Mouse (Mus musculus): ENCODE measurements around the gene Amfr. TPM values are rescaled to one million over a fixed set of nuclear protein-coding genes. Genes with fewer than 3 reads are reported as not detected.

Gene Amfr
- polyA plus RNA-seq, 1 experiment from 2014 or later = 63.1 TPM

DNA sequence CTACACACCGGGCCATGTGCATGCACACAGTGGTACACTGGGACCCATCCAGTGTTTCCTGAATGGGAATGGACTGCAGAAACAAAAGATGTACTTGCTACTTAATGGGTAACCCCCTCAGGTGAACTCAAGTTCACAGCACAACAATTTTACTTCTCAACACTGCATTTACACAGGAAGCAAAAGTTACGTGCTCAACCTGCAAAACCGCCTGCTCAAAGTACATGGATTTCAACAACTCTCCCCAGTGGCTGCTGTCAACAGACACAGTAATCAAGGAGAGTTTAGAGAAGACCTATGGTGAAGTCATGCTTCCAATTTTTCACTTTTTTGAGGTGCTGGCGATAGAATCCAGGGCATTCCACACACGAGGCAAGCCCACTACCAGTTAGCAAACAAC lies 22.6 kb upstream of the Amfr start:
- Histone ChIP-seq H3K27me3 (ENCODE audit: control insufficient read depth, insufficient read depth, low read length) (no peaks in the 10 kb centered on the region), H3K27ac (replicated peaks in 1 of 2; ENCODE audit: control insufficient read depth in 1 of 2, insufficient read depth in 1 of 2, low read depth in 2 of 2, low read length in 2 of 2) (no peak overlapping the region), H3K4me2 (ENCODE audit: low read length) (peak overlapping the region; percentile 65), H3K4me1 (ENCODE audit: control insufficient read depth in 2 of 2, insufficient read depth in 2 of 2, low read length in 2 of 2) (peaks cover 5 to 28% of the 10 kb centered on the region in 2 experiments; a peak in 3 of 4 replicates), H3K9ac (ENCODE audit: low read length) (peak overlapping the region; percentile 74), H3K4me3 (ENCODE audit: control insufficient read depth in 1 of 2, insufficient read depth in 1 of 2, low read depth in 1 of 2, low read length in 2 of 2) (peak overlapping the region in 1 of 2 experiments; percentile 3; a peak in 1 of 4 replicates), H3K36me3 (ENCODE audit: control insufficient read depth, insufficient read depth, low read length) (peaks cover 22% of the 10 kb centered on the region), H3K9me3 (ENCODE audit: control insufficient read depth, low read length) (no peaks in the 10 kb centered on the region)
- ATAC-seq (ENCODE audit: insufficient number of reproducible peaks, insufficient read depth, low FRiP score, low read depth) = no peak
- WGBS = 50% methylated on average over 5 of the region's 5 CpGs

GRCm38 (mm10) chr8:94033601-94034000 lies 21.0 kb upstream of the Amfr start:
- H3K4me3 ChIP-seq (ENCODE audit: control insufficient read depth in 1 of 2, insufficient read depth in 1 of 2, low read depth in 1 of 2, low read length in 2 of 2) = no peak overlapping the region
- 84% methylated on average over 3 of the region's 3 CpGs for WGBS
- no peaks in the 10 kb centered on the region for H3K27me3 ChIP-seq (ENCODE audit: control insufficient read depth, insufficient read depth, low read length)
- H3K4me1 ChIP-seq (ENCODE audit: control insufficient read depth in 2 of 2, insufficient read depth in 2 of 2, low read length in 2 of 2) = peaks cover 5 to 28% of the 10 kb centered on the region in 2 experiments; a peak in 3 of 4 replicates
- H3K9ac ChIP-seq (ENCODE audit: low read length) = no peak overlapping the region
- H3K27ac ChIP-seq (replicated peaks in 1 of 2; ENCODE audit: control insufficient read depth in 1 of 2, insufficient read depth in 1 of 2, low read depth in 2 of 2, low read length in 2 of 2) = no peak overlapping the region
- no peak for ATAC-seq (ENCODE audit: insufficient number of reproducible peaks, insufficient read depth, low FRiP score, low read depth)
- peaks cover 32% of the 10 kb centered on the region for H3K36me3 ChIP-seq (ENCODE audit: control insufficient read depth, insufficient read depth, low read length)
- no peaks in the 10 kb centered on the region for H3K9me3 ChIP-seq (ENCODE audit: control insufficient read depth, low read length)
- H3K4me2 ChIP-seq (ENCODE audit: low read length) = no peak overlapping the region

- Histone ChIP-seq H3K4me1 (ENCODE audit: control insufficient read depth in 2 of 2, insufficient read depth in 2 of 2, low read length in 2 of 2) (peaks cover 0 to 12% of the 10 kb centered on the region in 2 experiments; a peak in 2 of 4 replicates), H3K36me3 (ENCODE audit: control insufficient read depth, insufficient read depth, low read length) (peaks cover 71% of the 10 kb centered on the region), H3K4me2 (ENCODE audit: low read length) (no peak overlapping the region), H3K27me3 (ENCODE audit: control insufficient read depth, insufficient read depth, low read length) (no peaks in the 10 kb centered on the region), H3K9me3 (ENCODE audit: control insufficient read depth, low read length) (no peaks in the 10 kb centered on the region), H3K27ac (replicated peaks in 1 of 2; ENCODE audit: control insufficient read depth in 1 of 2, insufficient read depth in 1 of 2, low read depth in 2 of 2, low read length in 2 of 2) (no peak overlapping the region), H3K4me3 (ENCODE audit: control insufficient read depth in 1 of 2, insufficient read depth in 1 of 2, low read depth in 1 of 2, low read length in 2 of 2) (no peak overlapping the region), H3K9ac (ENCODE audit: low read length) (no peak overlapping the region)
- 94% methylated on average over 9 of the region's 9 CpGs for WGBS
- ATAC-seq (ENCODE audit: insufficient number of reproducible peaks, insufficient read depth, low FRiP score, low read depth) = no peak
Observed at GRCm38 (mm10) chr8:94029701-94030100, 17.1 kb upstream of the Amfr start.

DNA sequence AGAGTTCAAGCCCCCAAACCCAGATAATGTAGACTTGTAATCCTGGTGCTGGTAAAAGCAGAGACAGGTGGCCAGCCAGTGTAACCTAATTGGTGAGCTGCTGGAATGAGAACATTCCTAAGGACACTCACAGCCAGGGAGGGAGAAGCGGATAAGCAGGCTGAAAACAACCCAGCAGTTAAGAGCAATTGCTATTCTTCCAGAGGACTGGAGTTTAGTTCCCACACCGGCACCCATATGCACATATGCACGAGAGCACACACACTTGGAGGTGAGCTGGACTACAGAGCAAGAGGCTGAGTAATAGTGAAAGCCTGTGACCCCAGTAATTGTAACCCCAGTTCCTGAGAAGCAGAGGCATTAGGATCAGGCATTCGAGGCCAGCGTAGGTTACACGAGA lies 11.3 kb upstream of the Amfr start:
- H3K9ac ChIP-seq (ENCODE audit: low read length) = no peak overlapping the region
- H3K4me2 ChIP-seq (ENCODE audit: low read length) = no peak overlapping the region
- ATAC-seq (ENCODE audit: insufficient number of reproducible peaks, insufficient read depth, low FRiP score, low read depth) = no peak
- H3K27ac ChIP-seq (replicated peaks in 1 of 2; ENCODE audit: control insufficient read depth in 1 of 2, insufficient read depth in 1 of 2, low read depth in 2 of 2, low read length in 2 of 2) = no peak overlapping the region
- H3K9me3 ChIP-seq (ENCODE audit: control insufficient read depth, low read length) = no peaks in the 10 kb centered on the region
- no peaks in the 10 kb centered on the region for H3K4me1 ChIP-seq (ENCODE audit: control insufficient read depth in 2 of 2, insufficient read depth in 2 of 2, low read length in 2 of 2)
- no peak overlapping the region for H3K4me3 ChIP-seq (ENCODE audit: control insufficient read depth in 1 of 2, insufficient read depth in 1 of 2, low read depth in 1 of 2, low read length in 2 of 2)
- WGBS = 91% methylated on average over 6 of the region's 6 CpGs
- peaks cover 89% of the 10 kb centered on the region for H3K36me3 ChIP-seq (ENCODE audit: control insufficient read depth, insufficient read depth, low read length)
- no peaks in the 10 kb centered on the region for H3K27me3 ChIP-seq (ENCODE audit: control insufficient read depth, insufficient read depth, low read length)

GRCm38 (mm10) chr8:94013026-94013612 lies 477 bp upstream of the Amfr start:
- H3K4me1 ChIP-seq (ENCODE audit: control insufficient read depth in 2 of 2, insufficient read depth in 2 of 2, low read length in 2 of 2) = peaks cover 11 to 24% of the 10 kb centered on the region in 2 experiments; a peak in 3 of 4 replicates
- no peak for ATAC-seq (ENCODE audit: insufficient number of reproducible peaks, insufficient read depth, low FRiP score, low read depth)
- no peaks in the 10 kb centered on the region for H3K9me3 ChIP-seq (ENCODE audit: control insufficient read depth, low read length)
- H3K27ac ChIP-seq (replicated peaks in 1 of 2; ENCODE audit: control insufficient read depth in 1 of 2, insufficient read depth in 1 of 2, low read depth in 2 of 2, low read length in 2 of 2) = peak overlapping the region in 1 of 2 experiments; percentile 96; a peak in 2 of 4 replicates
- no peaks in the 10 kb centered on the region for H3K27me3 ChIP-seq (ENCODE audit: control insufficient read depth, insufficient read depth, low read length)
- H3K36me3 ChIP-seq (ENCODE audit: control insufficient read depth, insufficient read depth, low read length) = peaks cover 6% of the 10 kb centered on the region
- peak overlapping the region; percentile 98 for H3K9ac ChIP-seq (ENCODE audit: low read length)
- 16% methylated on average over 7 of the region's 7 CpGs for WGBS
- peak overlapping the region; percentile 98 for H3K4me3 ChIP-seq (ENCODE audit: control insufficient read depth in 1 of 2, insufficient read depth in 1 of 2, low read depth in 1 of 2, low read length in 2 of 2)
- peak overlapping the region; percentile 86 for H3K4me2 ChIP-seq (ENCODE audit: low read length)

DNA sequence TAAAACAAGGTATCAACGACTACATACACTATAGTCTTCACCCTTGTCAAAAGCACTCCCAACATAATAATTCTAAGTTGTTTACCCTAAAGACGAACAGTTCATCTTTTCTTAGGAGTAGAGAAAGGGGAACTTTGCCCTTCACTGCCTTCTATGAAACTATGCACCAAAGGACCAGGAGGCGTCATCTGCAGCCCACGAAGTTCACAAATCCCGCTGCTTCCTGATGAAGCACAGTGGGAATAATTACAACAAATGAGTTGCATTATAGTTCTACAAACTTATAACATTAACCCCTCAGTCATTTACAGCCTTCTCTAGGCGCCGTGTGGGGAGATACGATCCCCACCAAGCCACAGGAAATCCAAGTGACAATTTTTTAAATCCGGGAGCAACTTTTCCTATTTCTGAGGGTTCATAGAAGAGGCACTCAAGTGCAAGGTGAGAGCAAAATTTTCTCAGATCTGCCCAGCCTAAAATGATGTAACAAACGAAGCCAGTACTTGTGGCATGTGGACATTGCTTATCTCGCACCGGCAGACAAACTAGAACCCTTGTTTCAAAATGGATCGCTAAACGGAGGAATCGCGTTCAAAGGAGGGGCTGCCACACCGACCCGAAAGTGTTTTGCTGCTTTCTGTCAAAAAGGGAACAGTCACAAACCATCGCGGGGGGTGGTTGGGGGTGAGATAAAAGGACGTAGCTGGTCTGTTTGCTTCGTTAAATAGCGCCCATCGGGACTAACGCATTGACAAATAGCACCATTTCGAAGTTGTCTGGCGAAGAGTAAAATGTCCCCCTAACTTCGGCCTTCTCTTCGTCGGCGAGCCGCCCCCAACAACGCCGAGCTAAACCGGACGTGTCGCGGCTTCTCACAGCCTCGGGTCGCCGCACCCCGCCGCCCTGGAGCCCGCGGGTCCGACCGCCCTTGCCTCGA lies 1.3 kb downstream of the Amfr start:
- H3K9me3 ChIP-seq (ENCODE audit: control insufficient read depth, low read length) = no peaks in the 10 kb centered on the region
- peak overlapping the region; percentile 91 to 96 for H3K27ac ChIP-seq (replicated peaks in 1 of 2; ENCODE audit: control insufficient read depth in 1 of 2, insufficient read depth in 1 of 2, low read depth in 2 of 2, low read length in 2 of 2)
- no peak for ATAC-seq (ENCODE audit: insufficient number of reproducible peaks, insufficient read depth, low FRiP score, low read depth)
- H3K36me3 ChIP-seq (ENCODE audit: control insufficient read depth, insufficient read depth, low read length) = 0 out of 2 replicates have a peak, but pooled peaks cover 5% of the 10 kb centered on the region
- peak overlapping the region; percentile 86 for H3K4me2 ChIP-seq (ENCODE audit: low read length)
- H3K4me1 ChIP-seq (ENCODE audit: control insufficient read depth in 2 of 2, insufficient read depth in 2 of 2, low read length in 2 of 2) = peaks cover 12 to 24% of the 10 kb centered on the region in 2 experiments; a peak in 3 of 4 replicates
- H3K9ac ChIP-seq (ENCODE audit: low read length) = peak overlapping the region; percentile 98
- no peaks in the 10 kb centered on the region for H3K27me3 ChIP-seq (ENCODE audit: control insufficient read depth, insufficient read depth, low read length)
- H3K4me3 ChIP-seq (ENCODE audit: control insufficient read depth in 1 of 2, insufficient read depth in 1 of 2, low read depth in 1 of 2, low read length in 2 of 2) = peak overlapping the region; percentile 98
- WGBS = 4% methylated on average over 48 of the region's 48 CpGs

- no peak for ATAC-seq (ENCODE audit: insufficient number of reproducible peaks, insufficient read depth, low FRiP score, low read depth)
- WGBS = 62% methylated on average over 2 of the region's 2 CpGs
- Histone ChIP-seq H3K36me3 (ENCODE audit: control insufficient read depth, insufficient read depth, low read length) (0 out of 2 replicates have a peak, but pooled peaks cover 5% of the 10 kb centered on the region), H3K9me3 (ENCODE audit: control insufficient read depth, low read length) (no peaks in the 10 kb centered on the region), H3K4me3 (ENCODE audit: control insufficient read depth in 1 of 2, insufficient read depth in 1 of 2, low read depth in 1 of 2, low read length in 2 of 2) (no peak overlapping the region), H3K4me1 (ENCODE audit: control insufficient read depth in 2 of 2, insufficient read depth in 2 of 2, low read length in 2 of 2) (peaks cover 12 to 24% of the 10 kb centered on the region in 2 experiments; a peak in 3 of 4 replicates), H3K27me3 (ENCODE audit: control insufficient read depth, insufficient read depth, low read length) (no peaks in the 10 kb centered on the region), H3K27ac (replicated peaks in 1 of 2; ENCODE audit: control insufficient read depth in 1 of 2, insufficient read depth in 1 of 2, low read depth in 2 of 2, low read length in 2 of 2) (no peak overlapping the region), H3K9ac (ENCODE audit: low read length) (no peak overlapping the region), H3K4me2 (ENCODE audit: low read length) (peak overlapping the region; percentile 86; the same call in 1 of the 2 replicates)
Observed at GRCm38 (mm10) chr8:94010101-94010705, 2.4 kb downstream of the Amfr start.

All from heart, embryonic 14.5 days (tissue).